In genomic region chr7:139221072-139221471, GRCm38 (mm10) we compare ENCODE assay signal across 14 mouse cellular contexts. TPM values are rescaled to one million over a fixed set of nuclear protein-coding genes. Genes with fewer than 3 reads are reported as not detected.
"Had no signal": no experiment of that assay in that cellular context is flagged by ENCODE, and none has a peak within 500 bp of the region (broad histone marks: within the 10 kb centered on the region; RNA-seq: fewer than 3 reads in every experiment).

No protein-coding gene starts in this region.

- DNase-seq: kidney, adult 18-20 months; kidney, postnatal 4 days; left cerebral cortex, postnatal 4 days had no signal

- H3K27ac ChIP-seq: layer of hippocampus, adult 2 months; limb, embryonic 13.5 days; midbrain, embryonic 12.5 days; stomach, postnatal 0 days had no signal

- H3K36me3 ChIP-seq: limb, embryonic 13.5 days; midbrain, embryonic 12.5 days had no signal

- H3K9ac ChIP-seq: limb, embryonic 13.5 days; lung, embryonic 14.5 days; midbrain, embryonic 12.5 days had no signal

- ATAC-seq: inflammation-experienced regulatory T-cells, adult 6 months; midbrain, embryonic 16.5 days had no signal

- H3K27me3 ChIP-seq: limb, embryonic 13.5 days; midbrain, embryonic 12.5 days had no signal

- H3K4me2 ChIP-seq: limb, embryonic 13.5 days; lung, embryonic 14.5 days; midbrain, embryonic 12.5 days had no signal

- H3K9me3 ChIP-seq: limb, embryonic 13.5 days; midbrain, embryonic 12.5 days had no signal

- H3K4me3 ChIP-seq: layer of hippocampus, adult 2 months; limb, embryonic 13.5 days; midbrain, embryonic 12.5 days had no signal

RNA-seq across cellular contexts. Expression of gene Stk32c, which starts 8.0 kb away (rescaled TPM):
- total RNA-seq: megakaryocyte-erythroid progenitor cell, adult 5-6 weeks had no signal
- polyA plus RNA-seq: kidney, embryonic 14.5 days; liver, embryonic 16.5 days; thymus, postnatal 0 days had no signal
